Mouse (Mus musculus) MEL (cell line): Measurements from ENCODE around the gene Stk11. TPM values are rescaled to one million over a fixed set of nuclear protein-coding genes. Genes with fewer than 3 reads are reported as not detected.

ENCODE experiments used
- DNase-seq: peaks from one replicate; pipeline ENCODE4 v3.0.0; 2011; ENCODE audit warnings: low read depth, low spot score
- H3K27ac ChIP-seq: 2 replicates; pipeline ENCODE4 v1.5.1; 2012; ENCODE audit warnings: low read depth, mild to moderate bottlenecking, control low read depth, low read length, moderate library complexity; ENCODE audit not compliant: control insufficient read depth
- H3K27me3 ChIP-seq, 2 experiments: fragments of 150-350 bp in 1 of 2; sonication (generic) in 1 of 2; 2 replicates each; pipeline ENCODE4 v1.6.1; 2012; ENCODE audit warnings: low read length in 2 of 2, mild to moderate bottlenecking in 2 of 2, improper control_type of control experiment in 1 of 2, moderate library complexity in 1 of 2; ENCODE audit not compliant: insufficient read depth in 2 of 2, control insufficient read depth in 1 of 2
- H3K36me3 ChIP-seq, 2 experiments: 2 replicates each; pipeline ENCODE4 v1.6.1; 2012 to 2014; ENCODE audit warnings: low read length in 2 of 2, improper control_type of control experiment in 1 of 2, inconsistent platforms in 1 of 2, mild to moderate bottlenecking in 1 of 2; ENCODE audit not compliant: insufficient read depth in 2 of 2, control insufficient read depth in 1 of 2
- H3K4me1 ChIP-seq, 2 experiments: fragments of 150-350 bp in 1 of 2; sonication (generic) in 1 of 2; 2 replicates each; pipeline ENCODE4 v1.6.1; 2012; ENCODE audit warnings: low read length in 2 of 2, improper control_type of control experiment in 1 of 2, mild to moderate bottlenecking in 1 of 2; ENCODE audit not compliant: insufficient read depth in 2 of 2, control insufficient read depth in 1 of 2
- H3K4me3 ChIP-seq, 2 experiments: fragments of 150-350 bp in 1 of 2; sonication (generic) in 1 of 2; 2 replicates each; pipeline ENCODE4 v1.5.1; 2012; ENCODE audit warnings: low read depth in 2 of 2, low read length in 2 of 2, mild to moderate bottlenecking in 2 of 2, moderate library complexity in 2 of 2, control low read depth in 1 of 2, improper control_type of control experiment in 1 of 2; ENCODE audit not compliant: control insufficient read depth in 1 of 2, insufficient read depth in 1 of 2
- H3K79me2 ChIP-seq: 2 replicates; pipeline ENCODE4 v1.6.1; 2012; ENCODE audit warnings: mild to moderate bottlenecking, low read length, moderate library complexity; ENCODE audit not compliant: control insufficient read depth, poor library complexity, insufficient read depth
- H3K9ac ChIP-seq: 2 replicates; pipeline ENCODE4 v1.6.1; 2012; ENCODE audit warnings: low read depth, mild to moderate bottlenecking, control low read depth, low read length, moderate library complexity; ENCODE audit not compliant: control insufficient read depth, poor library complexity, severe bottlenecking
- H3K9me3 ChIP-seq: fragments of 150-350 bp; sonication (generic); replicated peaks from 2 replicates; pipeline ENCODE4 v1.6.1; 2012; ENCODE audit warnings: mild to moderate bottlenecking, low read length, improper control_type of control experiment, moderate library complexity; ENCODE audit not compliant: insufficient read depth
- CHD1 ChIP-seq: IDR thresholded peaks from 2 replicates; pipeline ENCODE4 v1.6.1; 2012; ENCODE audit warnings: low read depth, mild to moderate bottlenecking, inconsistent platforms, low read length, improper control_type of control experiment
- CHD2 ChIP-seq: IDR thresholded peaks from 2 replicates; pipeline ENCODE4 v1.6.1; 2011; ENCODE audit warnings: low read length, improper control_type of control experiment
- ELF1 ChIP-seq: IDR thresholded peaks from 2 replicates; pipeline ENCODE4 v1.6.1; 2014; ENCODE audit warnings: low read depth, mild to moderate bottlenecking, inconsistent platforms, low read length, improper control_type of control experiment, moderate library complexity
- EP300 ChIP-seq, 2 experiments: IDR thresholded peaks; 2 replicates each; pipeline ENCODE4 v1.6.1; 2011; ENCODE audit warnings: improper control_type of control experiment in 2 of 2, low read length in 2 of 2, low read depth in 1 of 2, mild to moderate bottlenecking in 1 of 2
- HCFC1 ChIP-seq: IDR thresholded peaks from 2 replicates; pipeline ENCODE4 v1.6.1; 2012; ENCODE audit warnings: low read depth, mild to moderate bottlenecking, inconsistent platforms, low read length, improper control_type of control experiment, moderate library complexity
- KAT2A ChIP-seq: conservative IDR thresholded peaks from 2 replicates; pipeline ENCODE4 v1.6.1; 2012; ENCODE audit warnings: low read depth, low read length, improper control_type of control experiment, inconsistent platforms
- MAFK ChIP-seq: IDR thresholded peaks from 2 replicates; pipeline ENCODE4 v1.6.1; 2011; ENCODE audit warnings: low read depth, mild to moderate bottlenecking, low read length, improper control_type of control experiment, borderline replicate concordance
- MAX ChIP-seq: IDR thresholded peaks from 2 replicates; pipeline ENCODE4 v1.6.1; 2011; ENCODE audit warnings: low read length, improper control_type of control experiment
- MAZ ChIP-seq: IDR thresholded peaks from 2 replicates; pipeline ENCODE4 v1.6.1; 2012; ENCODE audit warnings: low read depth, mild to moderate bottlenecking, inconsistent platforms, low read length, improper control_type of control experiment
- MEF2A ChIP-seq: IDR thresholded peaks from 2 replicates; pipeline ENCODE4 v1.6.1; 2014; ENCODE audit warnings: low read depth, mild to moderate bottlenecking, inconsistent platforms, low read length, improper control_type of control experiment; ENCODE audit not compliant: poor library complexity, insufficient replicate concordance, severe bottlenecking; ENCODE audit errors: extremely low read depth
- MXI1 ChIP-seq: IDR thresholded peaks from 2 replicates; pipeline ENCODE4 v1.6.1; 2011; ENCODE audit warnings: mild to moderate bottlenecking, low read depth, low read length, improper control_type of control experiment
- MYB ChIP-seq: IDR thresholded peaks from 2 replicates; pipeline ENCODE4 v1.6.1; 2011; ENCODE audit warnings: mild to moderate bottlenecking, low read depth, low read length, improper control_type of control experiment
- MYC ChIP-seq: IDR thresholded peaks from 2 replicates; pipeline ENCODE4 v1.6.1; 2011; ENCODE audit warnings: low read depth, mild to moderate bottlenecking, low read length, improper control_type of control experiment, moderate library complexity
- POLR2A ChIP-seq, 2 experiments: IDR thresholded peaks; 2 replicates each; pipeline ENCODE4 v1.6.1; 2011 to 2012; ENCODE audit warnings: low read length in 2 of 2, mild to moderate bottlenecking in 2 of 2, control low read depth in 1 of 2, improper control_type of control experiment in 1 of 2, low read depth in 1 of 2, moderate library complexity in 1 of 2; ENCODE audit not compliant: control insufficient read depth in 1 of 2, insufficient read depth in 1 of 2, poor library complexity in 1 of 2
- POLR2AphosphoS2 ChIP-seq: IDR thresholded peaks from 2 replicates; pipeline ENCODE4 v1.6.1; 2011; ENCODE audit warnings: low read length, improper control_type of control experiment
- POLR2AphosphoS5 ChIP-seq: IDR thresholded peaks from 2 replicates; pipeline ENCODE4 v1.6.1; 2012; ENCODE audit warnings: low read depth, borderline replicate concordance, mild to moderate bottlenecking, inconsistent platforms, low read length, moderate library complexity, mixed read lengths
- RAD21 ChIP-seq: IDR thresholded peaks from 2 replicates; pipeline ENCODE4 v1.6.1; 2011; ENCODE audit warnings: mild to moderate bottlenecking, low read depth, low read length, improper control_type of control experiment
- SIN3A ChIP-seq: IDR thresholded peaks from 2 replicates; pipeline ENCODE4 v1.6.1; 2012; ENCODE audit warnings: low read length, improper control_type of control experiment, inconsistent platforms
- SMC3 ChIP-seq: IDR thresholded peaks from 2 replicates; pipeline ENCODE4 v1.6.1; 2011; ENCODE audit warnings: low read depth, low read length, improper control_type of control experiment
- TAL1 ChIP-seq: IDR thresholded peaks from 2 replicates; pipeline ENCODE4 v1.6.1; 2012; ENCODE audit warnings: mild to moderate bottlenecking, inconsistent platforms, low read length, moderate library complexity, mixed read lengths
- UBTF ChIP-seq: IDR thresholded peaks from 2 replicates; pipeline ENCODE4 v1.6.1; 2012; ENCODE audit warnings: low read depth, mild to moderate bottlenecking, inconsistent platforms, low read length, improper control_type of control experiment, moderate library complexity, borderline replicate concordance; ENCODE audit not compliant: insufficient read depth
- USF1 ChIP-seq: IDR thresholded peaks from 2 replicates; pipeline ENCODE4 v1.6.1; 2014; ENCODE audit warnings: low read depth, mild to moderate bottlenecking, inconsistent platforms, low read length, improper control_type of control experiment, moderate library complexity
- USF2 ChIP-seq, 2 experiments: IDR thresholded peaks; 2 replicates each; pipeline ENCODE4 v1.6.1; 2011 to 2012; ENCODE audit warnings: improper control_type of control experiment in 2 of 2, low read length in 2 of 2, borderline replicate concordance in 1 of 2, inconsistent platforms in 1 of 2, low read depth in 1 of 2, mild to moderate bottlenecking in 1 of 2; ENCODE audit not compliant: insufficient read depth in 1 of 2
- ZC3H11A ChIP-seq: IDR thresholded peaks from 2 replicates; pipeline ENCODE4 v1.6.1; 2012; ENCODE audit warnings: low read depth, mild to moderate bottlenecking, inconsistent platforms, low read length, improper control_type of control experiment
- ZKSCAN1 ChIP-seq: IDR thresholded peaks from 2 replicates; pipeline ENCODE4 v1.6.1; 2012; ENCODE audit warnings: low read depth, mild to moderate bottlenecking, inconsistent platforms, low read length, improper control_type of control experiment, moderate library complexity
- ZMIZ1 ChIP-seq: IDR thresholded peaks from 2 replicates; pipeline ENCODE4 v1.6.1; 2012; ENCODE audit warnings: low read depth, mild to moderate bottlenecking, inconsistent platforms, low read length, improper control_type of control experiment, moderate library complexity
- ZNF384 ChIP-seq: IDR thresholded peaks from 2 replicates; pipeline ENCODE4 v1.6.1; 2012; ENCODE audit warnings: low read depth, mild to moderate bottlenecking, inconsistent platforms, low read length, improper control_type of control experiment
- polyA plus RNA-seq, 2 experiments: library from polyadenylated mRNA; stranded (reverse) in 1 of 2; unstranded in 1 of 2; fragments of >175 nt in 1 of 2; fragments of >200 nt in 1 of 2; gene quantifications; 2 replicates each; pipeline versions ENCODE4 v1.2.1 to v1.2.4; 2012; ENCODE audit warnings: low replicate concordance in 2 of 2, low read depth in 1 of 2; ENCODE audit not compliant: insufficient read length in 2 of 2, insufficient read depth in 1 of 2, missing spikeins in 1 of 2
- total RNA-seq: library from RNA; depleted of rRNA; stranded (reverse); fragments of 300-350 nt; gene quantifications from 2 replicates; pipeline ENCODE4 v1.2.3, GENCODE M21; 2012

Stk11 gene
- total and polyA plus RNA-seq, 3 experiments: 108 to 188 TPM; not detected in 1

DNA sequence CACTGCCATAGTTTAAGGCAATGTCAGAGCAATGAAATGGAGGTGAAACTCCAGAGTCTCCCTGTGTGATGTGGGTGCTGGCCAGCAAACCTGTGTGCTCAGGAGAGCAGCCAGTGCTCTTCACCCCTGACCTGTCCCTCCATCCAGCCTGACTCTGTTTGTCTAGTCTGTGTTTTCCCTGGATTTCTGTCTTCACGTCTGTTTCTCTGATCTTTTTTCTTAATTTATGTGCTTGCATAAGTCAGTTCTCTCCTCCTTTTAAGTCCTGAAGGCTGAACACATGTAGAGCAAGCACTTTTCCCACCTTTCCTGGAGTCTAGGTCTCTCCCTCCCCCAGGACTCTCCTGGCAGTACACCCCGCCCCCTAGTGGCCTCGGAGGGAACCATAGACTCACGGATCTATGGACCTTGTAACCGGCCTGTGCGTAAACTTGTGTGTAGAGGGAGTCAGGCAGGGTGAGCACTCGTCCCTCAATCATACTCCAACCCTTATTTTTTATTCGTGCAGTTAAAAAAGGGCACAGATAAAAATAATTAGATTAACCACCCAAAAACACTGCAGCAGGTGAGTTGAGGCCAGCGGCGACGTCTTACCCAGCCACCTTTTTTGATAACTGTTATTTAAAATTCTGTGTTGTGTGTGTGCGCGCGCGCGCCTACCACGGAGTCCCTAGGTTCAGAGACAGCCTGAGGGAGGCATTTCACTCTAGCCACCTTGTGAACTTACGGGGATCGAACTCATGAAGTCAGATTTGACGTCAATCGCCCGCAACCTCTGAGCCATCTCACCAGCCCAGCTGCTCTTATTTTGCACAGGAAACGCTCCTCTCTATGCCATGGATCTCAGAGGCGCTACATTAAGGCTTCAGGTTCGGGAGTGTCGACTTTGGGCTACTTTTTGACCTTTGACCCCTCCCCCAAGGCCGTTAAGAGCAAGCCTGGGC is 990 bp upstream of the Stk11 start (continued):
- TF ChIP-seq RAD21 (peak; percentile 85), POLR2AphosphoS5 (no peak), UBTF (no peak), CHD1 (no peak)

DNA sequence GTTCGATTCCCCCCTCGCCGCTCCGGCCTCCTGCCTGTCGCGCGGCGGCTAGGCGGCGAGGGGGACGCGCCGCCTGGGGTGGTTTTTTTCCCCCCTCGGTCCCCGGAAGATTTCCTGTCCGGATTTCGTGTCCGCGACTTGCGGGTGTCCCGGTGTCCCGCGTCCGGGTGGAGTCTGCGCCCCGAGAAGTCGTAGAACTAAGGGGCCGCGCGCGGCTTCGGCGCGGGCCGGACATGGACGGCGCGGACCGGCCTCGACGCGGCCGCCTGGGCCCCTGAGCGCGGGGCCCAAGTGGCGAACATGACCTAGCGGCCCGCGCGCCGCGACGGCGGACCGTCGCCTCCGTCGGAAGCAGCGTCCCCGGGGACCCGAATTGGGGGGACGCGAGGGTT is 337 bp downstream of the Stk11 start:
- DNase-seq: no peak
- TF ChIP-seq MYC: no peak
- TF ChIP-seq CHD2: no peak
- TF ChIP-seq MYB: no peak
- TF ChIP-seq MAFK: no peak
- no peak for TF ChIP-seq POLR2AphosphoS2
- no peak for TF ChIP-seq MAX
- TF ChIP-seq UBTF: no peak
- TF ChIP-seq KAT2A: no peak
- TF ChIP-seq CHD1: peak; percentile 76; the same call in 1 of the 2 replicates
- peak; percentile 46; the same call in 1 of the 2 replicates for TF ChIP-seq MAZ
- TF ChIP-seq TAL1: no peak
- no peak for TF ChIP-seq MEF2A
- TF ChIP-seq MXI1: peak; percentile 29; the same call in 1 of the 2 replicates
- no peak for TF ChIP-seq USF1
- TF ChIP-seq ZC3H11A: no peak
- TF ChIP-seq POLR2AphosphoS5: no peak
- TF ChIP-seq USF2 (IDR thresholded peaks at IDR 0.05; ENCODE audit: borderline replicate concordance in 1 of 2, insufficient read depth in 1 of 2, low read depth in 1 of 2, low read length in 2 of 2): no peak
- no peak for TF ChIP-seq HCFC1
- TF ChIP-seq POLR2A (IDR thresholded peaks at IDR 0.05; ENCODE audit: control insufficient read depth in 1 of 2, insufficient read depth in 1 of 2, low read depth in 1 of 2, low read length in 2 of 2, poor library complexity in 1 of 2): no peak
- TF ChIP-seq ZKSCAN1: no peak
- TF ChIP-seq SMC3: no peak
- TF ChIP-seq SIN3A: peak; percentile 0; the same call in 1 of the 2 replicates
- no peak for TF ChIP-seq ELF1
- no peak for TF ChIP-seq EP300 (IDR thresholded peaks at IDR 0.05; ENCODE audit: low read depth in 1 of 2, low read length in 2 of 2)
- no peak for TF ChIP-seq ZNF384
- no peak for TF ChIP-seq ZMIZ1

More for the DNA sequence above, 337 bp downstream of the Stk11 start:
- Histone ChIP-seq H3K4me3 (peak overlapping the region; percentile 69 to 84), H3K27me3 (no peaks in the 10 kb centered on the region), H3K9ac (peak overlapping the region; percentile 98), H3K36me3 (peaks cover 2 to 17% of the 10 kb centered on the region in 2 experiments; a peak in 2 of 4 replicates), H3K9me3 (no peaks in the 10 kb centered on the region), H3K79me2 (peaks cover 58% of the 10 kb centered on the region), H3K4me1 (peaks cover 0 to 18% of the 10 kb centered on the region in 2 experiments; a peak in 3 of 4 replicates), H3K27ac (peak overlapping the region; percentile 71)
